Mouse (Mus musculus) spleen, postnatal 36 days (tissue): Measurements from ENCODE around the gene Bms1.

Experiments used
- DNase-seq, 2 experiments: peaks; one replicate each; pipeline ENCODE4 v3.0.0; 2022; ENCODE audit warnings: low spot score in 2 of 2, mixed read lengths in 1 of 2

Bms1 gene

DNA sequence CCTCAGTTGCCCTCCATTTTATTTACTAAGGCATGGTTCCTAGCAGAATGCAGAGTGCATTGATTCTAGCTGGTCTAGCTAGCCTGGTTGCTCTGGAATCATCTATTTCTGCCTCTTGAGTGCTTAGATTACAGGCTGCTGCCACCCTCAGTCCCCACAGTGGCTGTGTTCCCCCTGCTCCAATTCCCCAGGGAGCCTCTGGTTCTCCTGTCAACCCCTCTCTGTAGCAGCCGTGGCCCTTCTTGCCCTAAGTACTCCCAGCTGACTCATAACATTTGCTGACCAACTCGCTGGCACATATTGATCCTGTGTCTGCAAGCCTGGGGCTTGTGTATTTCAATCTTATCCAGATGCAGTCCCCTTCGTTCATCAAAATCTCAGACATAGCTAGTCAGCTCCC, 53.1 kb downstream of the Bms1 start:
- DNase-seq, result no peak

DNA sequence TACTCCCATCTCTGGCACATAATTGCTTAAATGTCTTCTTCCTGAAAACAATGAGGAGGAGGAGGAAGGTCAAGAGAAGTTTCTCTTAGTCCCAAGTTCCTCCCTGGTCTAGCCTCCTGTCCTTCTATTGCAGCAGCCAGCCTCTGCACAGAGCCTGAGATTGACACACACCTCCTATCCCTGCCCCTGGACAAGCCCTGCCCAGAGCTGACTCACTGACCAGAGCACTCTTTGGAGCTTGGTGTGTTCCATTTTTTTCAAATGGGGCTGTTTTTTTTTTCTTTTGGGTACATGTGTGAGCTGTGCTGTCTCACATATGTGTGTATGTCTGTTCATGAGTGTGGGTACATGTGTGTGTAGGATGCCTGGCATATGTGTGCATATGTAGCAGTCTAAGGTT, 53.5 kb downstream of the Bms1 start:
- no peak for DNase-seq

DNA sequence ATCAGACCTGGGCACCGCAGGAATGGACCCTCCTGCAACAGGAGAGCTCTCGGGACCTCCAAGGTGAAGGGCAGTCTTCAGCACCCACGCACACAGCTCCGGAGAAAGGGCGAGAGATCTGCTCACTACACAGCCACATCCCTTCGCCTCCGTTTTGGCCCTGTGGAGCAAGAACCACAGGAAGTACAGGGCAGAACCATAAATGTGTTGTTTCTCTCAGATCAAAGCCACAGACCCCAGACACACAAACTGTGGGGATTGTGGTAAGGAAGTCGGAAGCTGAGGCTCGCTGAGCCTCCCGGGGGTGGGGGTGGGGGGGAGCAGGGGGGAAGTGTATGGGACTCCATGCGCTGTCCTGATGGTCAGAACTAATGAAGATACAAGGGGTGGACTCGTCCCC, 68.9 kb downstream of the Bms1 start:
- no peak for DNase-seq

DNA sequence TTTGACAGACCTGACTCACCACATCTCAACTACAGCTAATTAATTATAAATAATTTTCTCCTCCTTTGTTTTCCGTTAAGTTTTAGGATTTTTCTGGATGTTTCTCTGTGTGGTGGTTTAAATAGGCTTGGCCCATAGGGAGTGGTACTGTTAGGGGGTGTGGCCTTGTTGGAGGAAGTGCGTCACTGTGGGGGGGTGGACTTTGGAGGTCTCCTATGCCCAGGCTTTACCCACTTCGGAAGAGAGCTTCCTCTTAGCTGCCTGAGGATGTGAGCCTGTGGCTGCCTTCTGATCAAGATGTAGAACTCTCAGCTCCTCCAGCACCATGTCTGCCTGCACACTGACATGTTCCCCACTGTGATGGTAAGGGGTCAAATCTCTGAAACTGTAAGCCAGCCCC, 71.1 kb downstream of the Bms1 start:
- no peak for DNase-seq

DNA sequence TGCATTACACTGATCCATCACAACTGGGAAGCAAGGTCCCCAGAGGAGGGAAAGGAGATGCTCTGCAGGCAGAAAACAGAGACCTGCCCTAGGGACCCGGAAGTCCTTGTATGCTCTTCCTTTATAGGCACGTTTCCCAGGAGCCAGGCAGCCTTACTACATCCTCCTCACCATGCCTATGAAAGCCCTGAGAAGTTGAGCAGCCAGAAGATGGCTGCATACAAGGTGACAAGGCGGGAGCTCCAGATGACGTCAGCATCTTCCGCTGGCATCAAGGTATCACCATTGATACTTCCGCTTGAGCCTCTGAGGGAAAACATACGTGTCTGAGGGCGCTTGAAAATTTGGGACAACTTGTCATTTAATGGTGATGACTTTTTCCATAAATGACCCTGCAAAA, 72.0 kb downstream of the Bms1 start:
- DNase-seq, result no peak

DNA sequence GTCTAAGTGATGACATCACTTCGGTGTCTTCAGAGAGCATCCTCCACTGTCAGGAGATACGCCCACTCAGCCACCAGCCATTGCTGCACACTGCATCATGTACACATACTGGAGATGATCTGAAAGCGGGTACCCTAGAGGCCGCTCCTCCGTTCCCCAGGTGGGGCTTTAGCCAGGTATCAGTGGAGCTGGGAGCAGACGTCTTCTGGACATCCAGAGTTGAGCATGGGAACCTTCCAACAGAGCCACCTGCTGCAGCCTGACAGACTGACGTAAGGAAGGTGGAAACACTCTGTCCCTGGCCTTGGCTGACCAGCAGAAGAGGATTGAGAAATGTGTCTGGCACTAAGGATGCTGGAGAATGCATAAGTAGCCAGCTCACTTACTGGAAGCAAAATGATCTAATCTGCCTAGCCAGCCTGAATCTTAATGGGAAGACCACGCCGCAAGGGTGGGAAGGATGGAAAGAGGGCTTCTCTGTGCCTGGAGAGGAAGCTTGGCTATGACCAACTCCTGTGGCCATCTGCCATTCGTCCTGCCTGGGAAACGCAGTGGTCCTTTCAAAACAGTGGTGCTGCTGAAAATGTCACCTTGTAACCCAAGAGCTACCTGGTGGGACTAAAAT, 77.3 kb downstream of the Bms1 start:
- no peak for DNase-seq

DNA sequence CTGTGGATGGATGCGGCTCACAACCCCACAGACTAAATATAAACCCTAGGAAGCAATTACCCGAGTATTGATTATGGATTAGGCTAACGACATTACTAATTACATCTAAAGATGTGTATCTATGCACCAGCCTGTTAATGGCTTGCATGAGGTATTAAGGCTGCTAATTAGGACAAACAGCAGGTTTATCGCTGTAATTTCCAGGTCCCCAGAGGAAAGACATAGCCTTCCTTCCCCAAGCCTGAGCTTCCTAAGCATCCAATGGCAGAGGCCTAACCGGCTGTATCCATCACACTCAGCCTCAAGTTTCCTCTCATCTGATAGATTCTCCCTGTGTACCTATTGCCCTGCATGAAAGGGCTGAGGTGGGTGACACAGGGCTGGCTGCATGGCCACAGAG, 81.6 kb downstream of the Bms1 start:
- DNase-seq, result no peak

DNA sequence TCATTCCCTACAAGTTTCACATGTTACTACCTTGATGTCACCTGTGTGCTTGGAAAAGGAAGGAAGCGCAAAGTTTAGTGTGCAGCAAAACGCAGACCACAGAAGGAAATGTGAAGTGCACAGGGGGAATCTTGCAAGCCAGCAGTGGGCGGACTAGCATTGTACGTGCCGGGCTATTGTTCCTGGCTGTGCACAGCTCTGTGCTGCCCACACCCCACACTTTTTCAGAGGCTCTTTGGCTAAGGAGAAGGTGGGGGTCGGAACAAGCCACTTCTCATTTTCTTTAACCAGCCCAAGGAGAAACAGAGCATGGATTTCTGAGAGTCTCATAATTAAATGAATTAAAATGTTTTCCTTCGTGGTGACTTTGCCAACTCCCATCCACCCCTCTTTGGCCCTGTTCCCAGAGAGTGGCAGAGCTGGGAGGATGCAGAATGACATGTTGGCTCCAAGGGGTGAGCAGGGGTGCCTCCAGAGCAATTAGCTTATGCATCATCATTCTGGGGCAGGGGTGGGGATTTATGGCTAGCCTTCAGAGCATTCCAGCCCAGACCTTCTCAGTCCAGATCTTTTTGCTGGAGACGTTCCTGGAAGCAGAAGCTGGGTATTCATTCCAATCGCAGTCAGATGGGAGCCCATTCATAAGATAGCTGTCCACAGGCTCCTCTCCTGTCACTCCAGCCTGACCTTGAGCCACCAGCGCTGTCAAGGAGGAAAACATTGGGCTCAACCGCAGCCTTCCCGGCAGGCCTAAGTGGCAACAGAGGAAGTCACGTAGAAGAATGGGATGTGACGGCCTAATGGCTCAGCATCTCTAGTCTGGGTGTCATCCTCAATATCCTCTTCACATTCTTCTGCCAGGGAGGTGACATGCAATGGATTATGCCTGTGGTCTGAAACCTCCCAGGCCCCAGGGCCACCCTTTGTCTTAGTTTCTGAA, 82.5 kb downstream of the Bms1 start:
- DNase-seq, result no peak

DNA sequence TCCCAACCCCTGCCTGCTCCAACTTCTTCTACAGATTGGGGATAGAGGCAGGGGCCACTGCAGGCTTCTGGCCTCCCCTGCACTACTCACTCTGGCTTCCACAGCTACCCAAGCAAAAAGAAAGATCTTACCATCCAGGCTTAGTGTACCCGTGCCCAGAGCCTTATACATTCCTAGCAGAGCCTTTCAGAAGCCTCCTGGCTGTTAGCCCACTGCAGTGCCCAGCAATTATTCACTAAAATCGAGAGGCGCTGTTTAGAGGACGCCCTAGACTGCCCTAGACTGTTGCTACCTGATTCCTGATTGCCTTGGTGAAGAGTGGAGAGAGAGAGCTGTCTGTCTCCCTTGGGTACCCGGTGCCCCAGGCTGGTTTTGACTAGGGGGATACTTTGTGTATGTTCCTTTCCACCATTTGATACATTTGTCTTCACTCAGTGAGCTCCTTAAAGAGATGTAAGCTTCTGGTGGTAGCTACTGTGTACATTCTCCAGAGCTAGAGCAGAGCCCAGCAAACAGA, 83.3 kb downstream of the Bms1 start:
- no peak for DNase-seq

DNA sequence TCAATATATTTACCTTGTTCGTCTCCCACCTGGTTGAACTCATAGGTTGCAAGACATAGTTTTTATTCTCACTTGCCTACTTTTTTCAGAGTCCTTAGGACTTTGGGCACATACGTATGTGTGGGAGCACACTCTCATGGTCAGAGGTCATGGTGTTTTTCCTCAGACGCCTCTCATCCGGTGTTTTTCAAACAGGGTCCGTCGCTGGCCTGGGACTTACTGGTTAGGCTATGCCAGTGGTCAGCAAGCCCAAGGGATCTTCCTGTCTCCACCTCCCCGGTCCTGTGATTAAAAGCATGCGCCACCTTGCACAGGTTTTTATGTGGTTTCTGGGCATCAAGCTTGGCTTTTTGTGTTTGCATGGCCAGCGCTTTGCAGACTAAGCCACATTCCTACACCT, 85.4 kb downstream of the Bms1 start:
- DNase-seq, result no peak
